Mouse (Mus musculus): Measurements from ENCODE around the gene Traf1. TPM values are rescaled to one million over a fixed set of nuclear protein-coding genes. Genes with fewer than 3 reads are reported as not detected.

Traf1 gene
- 15.9 and 18.1 TPM in 2 replicates for polyA plus RNA-seq (2014; fragmentation: Nextera tagmentation; extraction: Ambion mirVana)

DNA sequence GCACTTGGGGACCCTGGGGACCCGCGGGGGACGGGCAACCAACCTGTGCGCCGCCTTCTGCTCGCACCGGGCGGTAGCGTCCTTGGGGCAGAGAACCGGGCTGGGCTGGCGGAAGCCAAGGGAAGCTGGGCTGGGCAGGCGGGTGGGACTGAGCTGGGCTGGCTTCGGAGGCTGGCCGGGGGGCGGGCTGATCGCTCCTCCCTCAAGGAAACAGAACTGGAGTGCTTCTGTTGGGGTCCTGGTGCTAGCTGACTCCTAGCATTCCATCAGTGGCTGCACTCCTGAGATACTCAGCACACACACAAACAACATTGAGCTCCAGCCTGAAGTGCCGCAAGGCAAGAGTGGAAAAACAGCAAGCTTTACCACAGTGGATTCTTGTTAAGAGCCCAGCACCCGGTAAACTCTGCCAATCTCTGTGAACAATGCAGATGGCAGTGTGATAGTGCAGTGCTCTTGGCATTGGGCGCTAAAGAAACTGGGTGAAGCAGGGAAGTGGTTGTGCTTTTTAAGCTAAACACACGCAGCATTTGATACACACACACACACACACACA, at the start of gene Traf1:
Gene Traf1, minus strand, starts transcription at position 292 of the 556 bp plus-strand sequence.
- Histone ChIP-seq H3K27ac (ENCODE audit: low read depth, low read length) (peak within 1 kb of the TSS; percentile 37; the same call in 1 of the 2 replicates), H3K4me2 (replicated peaks; ENCODE audit: low read depth, low read length) (peak within 1 kb of the TSS; percentile 56), H3K4me3 (ENCODE audit: low read length) (peak within 1 kb of the TSS; percentile 33), H3K36me3 (ENCODE audit: control insufficient read depth, insufficient read depth, low read length) (no peaks in the 10 kb centered on the region), H3K9me3 (ENCODE audit: control insufficient read depth, low read length) (no peaks in the 10 kb centered on the region), H3K9ac (ENCODE audit: low read depth, low read length) (peak within 1 kb of the TSS; percentile 53; the same call in 1 of the 2 replicates), H3K4me1 (ENCODE audit: control insufficient read depth, insufficient read depth, low read length) (peaks cover 18% of the 10 kb centered on the region; the same call in 1 of the 2 replicates), H3K27me3 (ENCODE audit: control insufficient read depth, insufficient read depth, low read length) (no peaks in the 10 kb centered on the region)
- peak; percentile 56; the same call in 1 of the 2 replicates for ATAC-seq (ENCODE audit: low FRiP score, low TSS enrichment)
- WGBS = 9% methylated on average over 20 of the region's 20 CpGs

DNA sequence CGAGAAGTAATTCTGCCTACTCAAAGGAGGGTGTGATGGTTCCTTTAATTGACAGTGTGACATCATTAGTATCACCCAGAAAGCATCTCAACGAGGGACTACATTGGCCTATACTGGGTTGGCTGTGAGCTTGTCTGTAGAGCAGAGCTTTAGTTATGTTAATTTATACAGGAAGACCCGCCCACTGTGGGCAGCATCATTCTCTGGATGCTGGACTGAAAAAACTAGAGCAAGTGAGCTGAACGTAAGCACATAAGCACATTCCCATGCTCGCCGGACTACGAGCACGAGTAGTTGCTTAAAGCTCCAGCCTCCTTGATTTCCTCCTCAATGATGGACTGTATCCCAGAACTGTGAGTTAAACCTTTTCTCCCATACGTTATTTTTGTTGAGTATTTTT, 37.4 kb upstream of the Traf1 start:
- 83% methylated on average over 9 of the region's 9 CpGs for WGBS
- H3K9ac ChIP-seq (ENCODE audit: low read depth, low read length) = no peak overlapping the region
- no peaks in the 10 kb centered on the region for H3K36me3 ChIP-seq (ENCODE audit: control insufficient read depth, insufficient read depth, low read length)
- no peaks in the 10 kb centered on the region for H3K9me3 ChIP-seq (ENCODE audit: control insufficient read depth, low read length)
- no peaks in the 10 kb centered on the region for H3K4me1 ChIP-seq (ENCODE audit: control insufficient read depth, insufficient read depth, low read length)
- no peak overlapping the region for H3K4me3 ChIP-seq (ENCODE audit: low read length)
- ATAC-seq (ENCODE audit: low FRiP score, low TSS enrichment) = no peak
- no peak overlapping the region for H3K4me2 ChIP-seq (replicated peaks; ENCODE audit: low read depth, low read length)
- H3K27ac ChIP-seq (ENCODE audit: low read depth, low read length) = no peak overlapping the region
- no peaks in the 10 kb centered on the region for H3K27me3 ChIP-seq (ENCODE audit: control insufficient read depth, insufficient read depth, low read length)

DNA sequence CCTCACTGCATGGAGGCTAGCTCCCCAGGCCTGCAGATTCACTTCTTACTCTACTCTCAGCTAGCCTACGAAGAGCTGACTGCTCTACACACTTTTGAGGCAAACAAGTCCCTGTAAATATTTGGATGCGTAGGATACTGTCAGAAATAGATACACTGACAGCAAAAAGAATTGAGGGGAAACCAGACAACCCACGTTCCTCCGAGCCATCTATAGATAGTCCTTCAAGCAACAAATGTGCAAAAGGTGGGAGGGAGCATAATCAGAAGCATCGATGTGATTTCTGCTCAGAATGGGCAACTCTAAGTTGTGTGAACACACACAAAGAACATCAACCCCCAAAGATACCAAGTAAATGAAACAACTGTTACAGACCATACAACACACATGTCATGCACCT, 34.9 kb upstream of the Traf1 start:
- WGBS = 89% methylated on average over 5 of the region's 5 CpGs
- H3K9me3 ChIP-seq (ENCODE audit: control insufficient read depth, low read length) = no peaks in the 10 kb centered on the region
- no peak for ATAC-seq (ENCODE audit: low FRiP score, low TSS enrichment)

DNA sequence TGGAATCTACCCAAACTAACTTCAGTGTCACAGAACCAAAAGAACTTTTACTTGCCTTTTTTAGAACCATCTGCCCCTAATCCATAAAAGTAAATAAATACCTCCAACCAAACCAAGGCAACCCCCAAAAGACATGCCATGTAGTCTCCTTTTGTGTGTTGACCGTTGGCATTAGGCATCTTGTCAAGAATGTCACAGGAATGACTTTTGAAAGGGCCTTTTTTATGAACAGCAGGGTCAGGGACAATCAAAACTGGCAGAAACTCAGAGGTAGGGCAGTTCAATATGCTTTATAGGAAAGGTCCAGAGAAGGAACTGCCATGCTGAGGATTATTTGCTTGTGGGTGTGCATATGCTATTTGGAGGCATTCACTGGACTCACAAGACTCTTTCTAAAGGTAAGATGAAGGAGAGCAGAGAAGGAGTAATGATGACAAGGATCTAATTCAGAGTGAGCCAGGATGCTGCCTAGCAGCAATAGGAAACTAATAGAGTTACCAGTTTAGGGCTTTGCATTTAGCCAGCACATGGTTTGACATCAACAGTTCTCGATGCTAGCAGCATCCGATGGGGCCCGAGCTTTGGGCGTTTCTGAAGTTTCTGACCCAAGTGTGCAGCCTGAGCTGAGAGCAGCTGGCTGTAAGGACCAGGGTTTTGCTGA, 32.3 kb upstream of the Traf1 start:
- Histone ChIP-seq H3K9me3 (ENCODE audit: control insufficient read depth, low read length) (no peaks in the 10 kb centered on the region), H3K36me3 (ENCODE audit: control insufficient read depth, insufficient read depth, low read length) (no peaks in the 10 kb centered on the region), H3K27ac (ENCODE audit: low read depth, low read length) (no peak overlapping the region), H3K9ac (ENCODE audit: low read depth, low read length) (no peak overlapping the region), H3K4me1 (ENCODE audit: control insufficient read depth, insufficient read depth, low read length) (no peaks in the 10 kb centered on the region), H3K4me2 (replicated peaks; ENCODE audit: low read depth, low read length) (no peak overlapping the region), H3K27me3 (ENCODE audit: control insufficient read depth, insufficient read depth, low read length) (no peaks in the 10 kb centered on the region), H3K4me3 (ENCODE audit: low read length) (no peak overlapping the region)
- 84% methylated on average over 5 of the region's 5 CpGs for WGBS
- no peak for ATAC-seq (ENCODE audit: low FRiP score, low TSS enrichment)

More for the DNA sequence above, 34.9 kb upstream of the Traf1 start:
- Histone ChIP-seq H3K27ac (ENCODE audit: low read depth, low read length) (no peak overlapping the region), H3K4me3 (ENCODE audit: low read length) (no peak overlapping the region), H3K36me3 (ENCODE audit: control insufficient read depth, insufficient read depth, low read length) (no peaks in the 10 kb centered on the region), H3K4me2 (replicated peaks; ENCODE audit: low read depth, low read length) (no peak overlapping the region), H3K27me3 (ENCODE audit: control insufficient read depth, insufficient read depth, low read length) (no peaks in the 10 kb centered on the region), H3K4me1 (ENCODE audit: control insufficient read depth, insufficient read depth, low read length) (no peaks in the 10 kb centered on the region), H3K9ac (ENCODE audit: low read depth, low read length) (no peak overlapping the region)

DNA sequence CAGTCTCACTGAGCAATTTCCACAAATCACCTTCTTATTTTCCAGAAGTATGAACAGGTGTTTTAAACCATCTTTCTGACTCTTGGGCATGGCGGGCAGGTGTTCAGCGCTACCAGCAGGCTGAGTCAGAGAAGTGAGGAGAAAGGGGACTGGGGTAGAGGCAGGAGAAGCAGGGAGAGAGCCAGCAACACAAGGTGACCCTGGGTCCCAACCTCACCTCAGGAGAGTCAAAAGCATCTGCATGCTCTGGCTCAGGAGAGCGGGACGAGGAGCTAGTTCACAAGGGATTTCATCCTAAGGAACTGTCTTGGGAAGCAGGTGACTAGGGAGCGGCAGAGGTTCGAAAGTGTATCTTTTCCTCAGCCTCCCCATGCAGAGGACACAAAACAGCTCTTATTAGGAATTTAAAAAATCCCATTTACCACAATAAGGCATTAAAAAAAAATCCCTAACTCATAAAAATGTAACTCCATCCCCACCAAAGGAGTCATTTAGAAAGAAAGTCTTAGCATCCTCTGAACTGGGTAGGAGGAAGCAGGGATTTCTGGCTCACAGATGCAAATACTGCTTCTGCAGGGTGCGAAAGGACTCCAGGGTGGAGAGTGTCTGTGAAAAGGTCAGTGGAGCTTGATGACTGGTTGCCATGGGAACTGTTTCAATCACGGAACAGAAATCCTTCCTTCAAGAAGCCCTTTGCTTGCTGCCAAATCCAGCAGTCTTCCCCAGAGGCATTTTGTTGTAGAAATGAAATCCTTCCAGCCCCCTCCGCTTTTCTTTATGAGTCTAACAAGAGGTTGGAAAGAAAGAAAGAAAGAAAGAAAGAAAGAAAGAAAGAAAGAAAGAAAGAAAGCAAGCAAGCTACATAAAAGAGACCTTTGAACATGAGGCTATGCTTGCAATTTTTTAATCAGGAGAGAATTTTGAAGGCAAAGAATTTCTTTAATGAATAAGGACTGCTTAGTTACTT, 31.4 kb upstream of the Traf1 start:
- Histone ChIP-seq H3K9ac (ENCODE audit: low read depth, low read length) (no peak overlapping the region), H3K9me3 (ENCODE audit: control insufficient read depth, low read length) (no peaks in the 10 kb centered on the region), H3K4me1 (ENCODE audit: control insufficient read depth, insufficient read depth, low read length) (no peaks in the 10 kb centered on the region), H3K36me3 (ENCODE audit: control insufficient read depth, insufficient read depth, low read length) (no peaks in the 10 kb centered on the region), H3K4me2 (replicated peaks; ENCODE audit: low read depth, low read length) (no peak overlapping the region), H3K4me3 (ENCODE audit: low read length) (no peak overlapping the region), H3K27me3 (ENCODE audit: control insufficient read depth, insufficient read depth, low read length) (no peaks in the 10 kb centered on the region), H3K27ac (ENCODE audit: low read depth, low read length) (no peak overlapping the region)
- no peak for ATAC-seq (ENCODE audit: low FRiP score, low TSS enrichment)
- 22% methylated on average over 9 of the region's 9 CpGs for WGBS

DNA sequence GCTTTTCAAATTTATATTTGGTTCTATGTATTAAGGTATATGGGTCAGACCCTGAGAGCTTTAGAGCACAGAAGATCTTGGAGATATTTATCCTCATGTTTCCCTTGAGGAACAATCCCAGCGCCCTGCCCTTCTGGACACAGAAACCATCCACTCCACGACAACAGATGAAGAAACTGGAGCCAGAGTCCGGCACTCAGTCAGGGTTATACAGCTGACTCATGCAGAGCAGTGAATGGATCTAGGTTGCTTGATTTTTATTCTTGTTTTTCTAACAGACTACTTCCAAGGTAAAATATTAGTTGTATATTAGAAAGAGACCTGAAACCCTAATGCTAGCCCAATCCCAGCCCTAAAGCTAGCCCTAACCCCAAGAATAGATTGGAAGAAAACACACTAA, 30.4 kb upstream of the Traf1 start:
- Histone ChIP-seq H3K27me3 (ENCODE audit: control insufficient read depth, insufficient read depth, low read length) (no peaks in the 10 kb centered on the region), H3K4me3 (ENCODE audit: low read length) (no peak overlapping the region), H3K27ac (ENCODE audit: low read depth, low read length) (no peak overlapping the region), H3K4me1 (ENCODE audit: control insufficient read depth, insufficient read depth, low read length) (no peaks in the 10 kb centered on the region), H3K4me2 (replicated peaks; ENCODE audit: low read depth, low read length) (no peak overlapping the region), H3K9ac (ENCODE audit: low read depth, low read length) (no peak overlapping the region), H3K36me3 (ENCODE audit: control insufficient read depth, insufficient read depth, low read length) (no peaks in the 10 kb centered on the region), H3K9me3 (ENCODE audit: control insufficient read depth, low read length) (no peaks in the 10 kb centered on the region)
- ATAC-seq (ENCODE audit: low FRiP score, low TSS enrichment) = no peak
- WGBS = 71% methylated on average over 3 of the region's 3 CpGs

DNA sequence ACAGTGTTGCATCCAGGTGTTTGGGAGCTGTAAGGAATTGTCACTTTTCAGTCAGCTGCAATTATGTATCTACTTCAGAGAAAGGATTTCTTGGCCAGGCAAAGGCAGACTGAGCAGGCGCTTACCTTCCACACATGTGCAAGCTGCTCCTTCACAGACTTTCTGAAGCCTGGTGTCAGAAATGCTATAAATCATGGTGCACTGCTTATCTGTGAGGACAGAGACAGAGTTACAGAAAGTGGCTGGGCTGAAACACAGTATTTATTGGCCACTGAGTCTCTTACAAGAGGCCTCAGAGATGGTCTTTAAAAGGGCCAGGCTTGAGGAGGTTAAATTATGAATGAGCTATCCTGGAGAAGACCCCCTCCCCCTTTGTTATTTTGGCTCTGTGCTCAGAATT, 28.2 kb upstream of the Traf1 start:
- H3K4me1 ChIP-seq (ENCODE audit: control insufficient read depth, insufficient read depth, low read length) = no peaks in the 10 kb centered on the region
- H3K4me2 ChIP-seq (replicated peaks; ENCODE audit: low read depth, low read length) = no peak overlapping the region
- H3K36me3 ChIP-seq (ENCODE audit: control insufficient read depth, insufficient read depth, low read length) = no peaks in the 10 kb centered on the region
- no peak overlapping the region for H3K27ac ChIP-seq (ENCODE audit: low read depth, low read length)
- H3K4me3 ChIP-seq (ENCODE audit: low read length) = no peak overlapping the region
- no peaks in the 10 kb centered on the region for H3K27me3 ChIP-seq (ENCODE audit: control insufficient read depth, insufficient read depth, low read length)
- H3K9me3 ChIP-seq (ENCODE audit: control insufficient read depth, low read length) = no peaks in the 10 kb centered on the region
- ATAC-seq (ENCODE audit: low FRiP score, low TSS enrichment) = no peak
- H3K9ac ChIP-seq (ENCODE audit: low read depth, low read length) = no peak overlapping the region
- WGBS = 41% methylated on average over 1 of the region's 1 CpGs

DNA sequence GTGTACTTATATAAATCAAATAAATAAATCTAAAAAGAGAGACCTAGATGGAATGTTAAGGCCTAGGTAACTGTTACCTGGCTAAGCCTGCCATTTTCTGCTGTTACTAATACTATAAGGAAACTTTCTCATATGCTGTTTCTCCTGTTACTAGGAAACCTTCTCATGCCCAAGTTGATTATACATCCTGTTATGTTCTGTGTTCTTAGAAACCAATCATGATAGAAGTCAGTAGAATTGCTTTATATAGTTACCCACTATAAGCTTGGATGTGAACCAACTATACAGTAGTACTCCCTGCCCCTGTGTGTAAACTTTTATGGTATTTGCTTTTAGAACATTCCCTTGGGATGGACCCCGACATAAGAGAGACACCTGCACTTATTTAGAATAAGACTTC, 26.0 kb upstream of the Traf1 start:
- WGBS = 63% methylated on average over 1 of the region's 1 CpGs
- no peaks in the 10 kb centered on the region for H3K9me3 ChIP-seq (ENCODE audit: control insufficient read depth, low read length)
- no peak overlapping the region for H3K4me2 ChIP-seq (replicated peaks; ENCODE audit: low read depth, low read length)
- H3K27me3 ChIP-seq (ENCODE audit: control insufficient read depth, insufficient read depth, low read length) = no peaks in the 10 kb centered on the region
- no peak overlapping the region for H3K27ac ChIP-seq (ENCODE audit: low read depth, low read length)
- peaks cover 12% of the 10 kb centered on the region for H3K4me1 ChIP-seq (ENCODE audit: control insufficient read depth, insufficient read depth, low read length)
- no peak for ATAC-seq (ENCODE audit: low FRiP score, low TSS enrichment)
- H3K9ac ChIP-seq (ENCODE audit: low read depth, low read length) = no peak overlapping the region
- no peaks in the 10 kb centered on the region for H3K36me3 ChIP-seq (ENCODE audit: control insufficient read depth, insufficient read depth, low read length)
- no peak overlapping the region for H3K4me3 ChIP-seq (ENCODE audit: low read length)
